Mouse (Mus musculus) spleen, embryonic (tissue): ENCODE data around the gene Adm.

Experiments
- CTCF ChIA-PET: fragments of 350-600 bp; sonication (Branson Sonifier 250); formaldehyde crosslinking; loops from one replicate; lab custom pipeline; 2022; lab: Charles Lee

The Adm gene

GRCm38 (mm10) chr7:110628611-110629354 is 1.3 kb downstream of the Adm start:
- CTCF ChIA-PET = interaction anchor here (0.6 to 0.7 kb wide), 2 partner anchors 81 to 1717 kb away, joined by 3 read pairs; no protein-coding TSS in a partner anchor

GRCm38 (mm10) chr7:110629892-110630666 is 2.6 kb downstream of the Adm start:
- CTCF ChIA-PET = interaction anchor here (0.8 to 1.2 kb wide), 3 partner anchors 11 to 562 kb away, joined by 3 read pairs; no protein-coding TSS in a partner anchor

GRCm38 (mm10) chr7:110631136-110631888 is 3.9 kb downstream of the Adm start:
- CTCF ChIA-PET = interaction anchor here (0.6 to 0.7 kb wide), 4 partner anchors 8 to 1603 kb away, joined by 3 to 6 read pairs (median 4); no protein-coding TSS in a partner anchor

GRCm38 (mm10) chr7:110635929-110636328 is 8.5 kb downstream of the Adm start:
- CTCF ChIA-PET = interaction anchor here (0.6 kb wide), 1 partner anchor 75 kb away, joined by 3 read pairs; no protein-coding TSS in a partner anchor

GRCm38 (mm10) chr7:110636559-110636958 is 9.1 kb downstream of the Adm start:
- CTCF ChIA-PET = interaction anchor here (0.6 to 1.3 kb wide), 3 partner anchors 10 to 395 kb away, joined by 3 read pairs; no protein-coding TSS in a partner anchor

- CTCF ChIA-PET = interaction anchor here (0.6 to 0.8 kb wide), 2 partner anchors 35 to 561 kb away, joined by 3 to 4 read pairs; no protein-coding TSS in a partner anchor
Observed at GRCm38 (mm10) chr7:110638305-110639110, 11.0 kb downstream of the Adm start.

GRCm38 (mm10) chr7:110639291-110639915 is 11.9 kb downstream of the Adm start:
- CTCF ChIA-PET = interaction anchor here (0.6 to 0.8 kb wide), 2 partner anchors 9 to 36 kb away, joined by 3 read pairs; no protein-coding TSS in a partner anchor

GRCm38 (mm10) chr7:110639958-110640357 is 12.5 kb downstream of the Adm start:
- CTCF ChIA-PET = interaction anchor here (0.6 kb wide), 1 partner anchor 905 kb away, joined by 4 read pairs; no protein-coding TSS in a partner anchor

GRCm38 (mm10) chr7:110645311-110645710 is 17.9 kb downstream of the Adm start:
- CTCF ChIA-PET = no interaction called here

GRCm38 (mm10) chr7:110645859-110646258 is 18.4 kb downstream of the Adm start:
- CTCF ChIA-PET = interaction anchor here (1.6 kb wide), 1 partner anchor 9 kb away, joined by 3 read pairs; no protein-coding TSS in a partner anchor

- CTCF ChIA-PET = interaction anchor here (0.6 to 1.6 kb wide), 2 partner anchors 10 to 15 kb away, joined by 3 to 4 read pairs; no protein-coding TSS in a partner anchor
Observed at GRCm38 (mm10) chr7:110646611-110647407, 19.3 kb downstream of the Adm start.

GRCm38 (mm10) chr7:110647559-110648454 is 20.3 kb downstream of the Adm start:
- CTCF ChIA-PET = interaction anchor here (1.6 kb wide), 1 partner anchor 11 kb away, joined by 3 read pairs; no protein-coding TSS in a partner anchor

- CTCF ChIA-PET = no interaction called here
Observed at GRCm38 (mm10) chr7:110648455-110649085, 21.1 kb downstream of the Adm start.

GRCm38 (mm10) chr7:110649133-110649987 is 21.9 kb downstream of the Adm start:
- CTCF ChIA-PET = no interaction called here

- CTCF ChIA-PET = no interaction called here
Observed at GRCm38 (mm10) chr7:110650491-110650890, 23.0 kb downstream of the Adm start.

GRCm38 (mm10) chr7:110651091-110651490 is 23.6 kb downstream of the Adm start:
- CTCF ChIA-PET = no interaction called here
